Mouse (Mus musculus) B cell, adult 2 months (primary cell): ENCODE measurements around the gene Rap2c.
A peak's percentile ranks its signal among the peaks of the same experiment; 100 is the strongest.

Experiments
- DNase-seq, 2 experiments: peaks; one replicate each; pipeline ENCODE4 v3.0.0; 2022

The Rap2c gene

DNA sequence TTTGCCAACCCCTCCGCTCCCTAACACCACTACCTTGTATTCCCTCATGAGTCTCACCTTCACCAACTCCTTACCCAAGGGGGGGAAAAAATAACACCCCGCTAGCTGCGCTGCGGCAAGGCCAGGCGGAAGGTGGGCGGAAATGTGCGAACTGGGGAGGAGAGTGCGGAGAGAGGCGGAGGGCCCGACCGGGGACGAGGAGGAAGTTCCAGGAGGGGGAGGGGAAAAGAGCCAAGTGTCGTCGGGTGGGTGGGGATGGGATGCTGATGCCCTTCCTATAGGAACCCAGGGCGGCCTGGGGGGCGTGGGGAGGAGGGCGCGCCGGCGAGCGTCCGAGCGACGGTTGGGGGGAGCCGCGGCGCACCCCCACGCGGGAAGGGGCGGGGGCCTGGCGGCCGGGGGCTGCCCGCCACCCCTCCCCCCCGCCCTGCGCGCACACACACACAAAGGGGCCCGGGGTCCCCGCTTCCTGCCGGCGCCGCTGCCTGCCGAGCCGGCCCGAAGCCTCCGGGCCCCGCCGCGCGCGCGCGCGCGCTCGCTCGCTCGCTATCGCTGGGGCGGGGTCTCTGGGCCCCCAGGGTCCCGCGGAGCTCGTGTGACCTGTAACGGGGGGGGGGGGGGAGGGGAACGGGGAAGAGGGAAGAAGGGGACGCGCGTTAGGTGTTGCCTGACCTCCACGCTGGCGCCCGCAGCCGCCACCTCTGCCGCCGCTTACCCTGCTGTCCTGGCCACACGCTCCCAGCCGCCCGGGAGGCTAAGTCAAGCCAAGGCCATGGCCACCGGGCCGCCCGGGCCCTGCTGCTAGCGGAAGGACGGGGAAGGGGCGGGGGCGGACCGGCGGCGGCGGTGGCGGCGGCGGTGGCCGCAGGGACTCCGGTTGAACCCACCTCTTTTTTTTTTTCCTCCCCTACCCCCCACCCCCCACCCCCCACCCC is at the start of gene Rap2c:
Gene Rap2c, minus strand, starts transcription at position 168 of the 935 bp plus-strand sequence.
- peak; percentile 73 for DNase-seq

DNA sequence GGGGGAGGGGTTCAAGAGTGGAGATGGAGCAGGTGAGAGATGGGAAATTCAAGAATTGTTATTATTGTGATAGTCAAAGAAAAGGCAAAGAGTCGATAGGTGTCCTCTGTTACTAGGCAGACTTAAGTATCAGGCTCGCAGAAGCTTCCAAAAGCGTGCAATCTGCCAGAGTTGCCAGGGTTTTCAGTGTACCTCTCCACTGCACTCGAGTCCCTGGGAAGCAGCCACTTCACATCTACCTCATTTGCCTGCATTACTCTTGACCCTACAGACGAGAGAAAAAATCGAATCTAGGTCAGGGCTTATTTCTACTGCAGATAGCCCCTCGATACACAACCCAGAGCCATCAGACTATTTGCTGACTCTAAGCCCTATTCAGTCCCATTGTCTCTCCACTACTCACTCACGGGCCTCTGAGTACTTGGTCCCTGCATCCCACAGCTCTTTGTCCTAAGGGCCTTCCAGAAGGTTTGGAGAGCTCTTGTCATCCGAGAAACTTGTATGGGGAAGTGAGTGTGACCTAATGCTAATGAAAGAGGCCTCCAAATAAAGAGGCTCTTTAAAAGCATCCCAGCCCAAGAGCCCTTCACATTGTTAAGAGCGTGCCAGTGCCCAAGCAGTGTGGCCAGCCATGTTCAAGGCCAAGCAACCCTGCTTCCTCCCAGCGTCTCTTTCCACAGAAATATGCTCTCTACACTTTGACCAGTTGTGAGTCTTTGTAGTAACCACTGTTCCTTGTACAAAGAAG is 48.9 kb upstream of the Rap2c start:
- no peak for DNase-seq

DNA sequence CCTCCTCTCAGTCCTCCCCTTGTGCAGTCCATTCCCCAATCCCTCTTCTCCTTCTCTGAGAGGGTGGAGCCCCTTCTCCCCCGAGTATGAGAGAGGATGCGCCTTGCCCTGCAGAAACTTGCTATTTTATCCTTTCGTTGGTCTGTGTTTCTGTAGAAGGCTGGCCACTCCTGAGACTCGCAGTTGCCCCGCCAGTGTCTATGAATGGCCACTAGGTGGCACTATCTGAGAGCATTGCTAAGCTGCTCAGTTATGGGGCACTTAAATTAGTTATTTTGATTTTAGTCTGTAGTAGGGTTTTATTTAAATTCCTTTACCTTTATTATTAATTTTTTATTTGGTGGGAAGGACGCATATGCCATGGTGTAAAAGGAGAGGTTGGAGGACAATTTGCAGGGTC is 48.0 kb upstream of the Rap2c start:
- peak; percentile 54 to 59 for DNase-seq

DNA sequence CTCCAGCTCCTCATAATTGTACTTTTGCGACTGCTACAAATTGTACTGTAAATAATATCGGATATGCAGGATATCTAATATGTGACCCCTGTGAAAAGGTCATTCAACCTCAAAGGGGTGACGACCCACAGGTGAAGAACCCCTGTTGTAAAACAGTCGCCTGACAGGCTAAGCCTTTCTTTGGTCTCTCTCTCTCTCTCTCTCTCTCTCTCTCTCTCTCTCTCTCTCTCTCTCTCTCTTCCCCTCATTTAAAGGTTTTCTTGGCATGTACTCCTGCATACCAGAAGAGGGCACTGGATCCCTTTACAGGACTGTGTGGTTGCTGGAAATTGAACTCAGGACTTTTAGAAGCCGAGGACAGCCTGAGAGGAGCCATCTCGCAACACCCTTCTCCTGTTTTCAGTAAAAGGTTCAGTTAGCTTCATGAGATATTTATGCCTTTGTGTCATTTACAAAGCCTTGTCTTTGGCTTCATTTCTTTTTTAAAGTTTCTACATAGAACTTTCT is 47.4 kb upstream of the Rap2c start:
- DNase-seq = no peak

DNA sequence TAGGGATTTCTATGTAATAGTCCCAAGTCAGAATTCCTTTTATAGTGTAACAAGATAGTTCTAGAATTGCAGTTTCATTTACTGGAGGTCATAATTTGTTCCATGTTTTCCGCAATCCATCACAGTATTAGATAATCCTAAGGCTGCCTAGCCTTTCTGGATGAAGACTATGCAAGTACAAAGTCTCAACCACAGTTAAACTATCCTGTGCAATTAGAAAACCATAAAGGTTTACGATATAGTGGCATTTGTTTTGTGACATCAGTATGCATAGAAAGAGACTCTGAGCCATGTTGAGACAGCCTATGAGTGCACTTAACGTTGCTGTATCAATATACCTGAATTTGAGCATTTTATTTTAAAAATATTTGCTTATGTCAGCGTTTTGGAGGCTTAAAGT is 42.4 kb upstream of the Rap2c start:
- no peak for DNase-seq

GRCm38 (mm10) chrX:51058741-51059140 is 40.9 kb upstream of the Rap2c start:
- no peak for DNase-seq

- DNase-seq = no peak
These were observed 40.5 kb upstream of the Rap2c start for GRCm38 (mm10) chrX:51058317-51058716.

DNA sequence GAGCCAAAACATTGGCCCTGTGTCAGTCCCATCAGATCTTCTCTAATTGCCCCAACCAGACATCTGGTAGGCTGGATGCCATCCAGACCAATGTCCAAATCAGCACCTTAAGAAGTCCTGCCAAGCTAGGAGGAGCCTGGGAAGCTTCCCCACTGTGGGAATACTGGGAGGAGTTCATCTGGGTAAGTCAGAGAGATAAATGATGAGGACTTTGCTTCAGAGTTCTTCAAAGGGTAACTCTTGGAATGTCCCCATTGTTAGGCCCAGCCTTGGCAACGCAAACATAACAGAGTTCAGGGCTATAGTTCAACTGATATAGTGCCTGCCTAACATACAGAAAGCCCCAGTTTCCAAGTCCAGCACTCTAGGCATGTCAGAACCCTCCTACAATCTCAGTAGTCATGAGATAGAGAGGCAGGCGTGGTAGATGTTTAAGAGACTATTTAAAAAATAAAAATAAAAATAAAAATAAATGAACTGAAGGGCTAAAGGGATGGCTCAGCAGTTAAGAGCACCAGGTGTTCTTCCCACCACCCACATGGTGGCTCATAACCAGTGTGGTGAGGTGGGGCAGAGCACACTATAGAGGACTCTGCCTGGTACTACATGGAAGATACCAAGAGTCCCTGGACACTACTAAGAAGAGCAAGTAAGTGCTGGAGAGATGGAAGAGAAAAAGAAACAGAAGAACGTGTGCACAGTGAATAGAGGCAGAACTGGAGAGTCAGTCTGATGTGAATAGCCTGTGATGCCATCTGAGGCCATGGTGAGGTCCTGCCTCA is 34.1 kb upstream of the Rap2c start:
- no peak for DNase-seq

DNA sequence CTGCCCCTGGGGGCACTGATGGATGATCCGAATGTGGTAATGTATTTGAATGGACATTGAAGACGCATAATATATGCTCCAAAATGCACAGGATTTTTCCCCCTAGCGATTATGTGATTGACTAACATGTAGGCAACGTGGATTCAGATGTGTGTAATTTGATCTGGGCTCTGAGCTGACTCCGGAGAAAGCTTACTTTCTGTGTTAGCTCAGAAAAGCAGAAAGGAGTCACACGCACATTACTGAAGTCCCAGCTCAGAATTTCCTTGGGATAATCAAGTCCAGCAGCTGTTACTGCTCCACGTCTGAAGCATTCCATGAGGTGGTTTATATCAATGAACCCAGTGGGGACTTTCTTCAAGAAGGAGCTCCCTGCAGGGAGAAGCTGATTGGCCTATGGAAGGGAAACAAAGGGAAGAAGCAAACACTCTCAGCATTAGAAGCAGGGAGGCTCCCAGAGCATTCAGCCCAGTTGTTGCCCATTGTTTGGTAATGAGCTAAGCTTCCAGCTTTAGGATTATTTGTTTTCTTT is 17.9 kb upstream of the Rap2c start:
- no peak for DNase-seq

DNA sequence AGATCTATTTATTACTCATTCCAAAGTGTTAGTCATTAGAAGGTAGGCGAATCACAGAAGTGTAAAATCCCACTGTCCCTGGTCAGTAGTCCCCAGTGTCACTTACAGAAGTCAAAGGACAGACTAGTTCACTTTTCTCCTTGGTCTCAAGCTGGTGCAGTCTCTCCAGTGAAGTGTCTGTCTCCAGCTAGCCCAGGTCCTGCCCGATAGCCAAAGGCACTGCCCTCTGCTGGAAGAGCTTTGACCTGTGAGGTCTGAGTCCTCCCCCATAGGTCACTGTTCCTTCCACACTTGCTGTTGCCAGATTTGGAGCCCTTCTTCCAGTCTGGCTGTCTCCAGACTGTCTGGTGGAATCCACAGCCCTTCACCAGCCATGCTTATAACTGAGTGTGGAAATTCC is 2.1 kb upstream of the Rap2c start:
- DNase-seq = peak; percentile 36 to 38

DNA sequence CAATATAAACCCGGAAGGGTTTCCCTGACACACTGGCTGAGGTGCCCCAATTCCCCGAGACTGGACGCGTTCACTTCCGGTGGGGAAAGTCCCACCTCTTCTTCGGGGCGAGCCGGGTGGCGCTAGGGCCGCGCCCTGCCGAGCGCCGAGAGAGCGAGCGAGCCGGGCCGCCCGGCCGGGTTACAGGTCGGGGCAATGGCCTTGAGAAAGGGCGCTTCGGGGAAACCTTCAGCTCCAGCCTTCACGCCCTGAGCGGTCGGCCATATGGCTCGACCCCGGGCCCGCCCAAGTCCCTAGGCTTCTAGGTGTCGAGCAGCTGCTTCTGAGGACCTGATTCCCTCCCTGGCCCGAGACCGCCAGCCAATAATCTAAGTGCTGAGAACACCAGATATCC is 965 bp upstream of the Rap2c start:
- peak; percentile 78 to 79 for DNase-seq

DNA sequence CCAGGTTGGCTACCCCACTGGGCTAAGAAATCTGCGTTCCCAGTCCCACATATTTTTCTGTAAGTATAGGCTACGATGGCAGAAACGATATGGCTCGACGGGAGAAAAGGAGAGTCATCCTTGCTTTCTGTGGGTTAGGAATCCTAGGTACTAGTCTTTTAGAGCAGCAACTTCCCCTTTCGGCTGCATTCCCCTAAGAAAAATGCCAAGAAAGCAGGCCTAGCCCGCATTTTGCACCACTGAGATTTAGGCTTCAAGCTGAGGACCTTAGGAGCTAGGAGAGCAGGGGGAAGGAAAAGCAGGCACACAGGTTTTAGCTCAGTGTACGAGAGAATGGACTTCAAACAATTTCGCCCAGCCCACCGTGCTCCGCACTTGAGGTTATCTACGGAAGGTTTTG is 892 bp downstream of the Rap2c start:
- peak; percentile 7 to 11 for DNase-seq

GRCm38 (mm10) chrX:51012280-51012679 is 5.5 kb downstream of the Rap2c start:
- no peak for DNase-seq

- no peak for DNase-seq
These were observed 7.5 kb downstream of the Rap2c start for GRCm38 (mm10) chrX:51010323-51010722.

DNA sequence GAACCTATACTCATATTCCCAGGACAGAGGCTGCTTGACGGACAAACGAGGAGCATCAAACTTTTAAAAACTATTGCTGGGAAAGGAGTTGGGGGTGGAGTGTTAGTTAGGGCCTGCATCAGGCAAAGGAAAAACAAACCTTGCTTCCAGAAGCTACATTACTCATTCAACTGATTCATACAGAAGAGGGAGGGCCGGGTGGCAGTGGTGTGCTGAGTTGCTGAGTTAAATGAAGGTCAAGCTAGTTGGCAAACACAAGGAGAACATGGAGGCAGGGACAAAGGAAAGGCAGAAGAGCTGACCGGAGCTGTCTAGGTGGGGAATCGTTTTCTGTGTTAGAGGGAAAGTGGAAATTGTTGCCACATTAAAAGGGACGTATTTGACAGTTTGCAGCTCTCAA is 17.0 kb downstream of the Rap2c start:
- DNase-seq = no peak

DNA sequence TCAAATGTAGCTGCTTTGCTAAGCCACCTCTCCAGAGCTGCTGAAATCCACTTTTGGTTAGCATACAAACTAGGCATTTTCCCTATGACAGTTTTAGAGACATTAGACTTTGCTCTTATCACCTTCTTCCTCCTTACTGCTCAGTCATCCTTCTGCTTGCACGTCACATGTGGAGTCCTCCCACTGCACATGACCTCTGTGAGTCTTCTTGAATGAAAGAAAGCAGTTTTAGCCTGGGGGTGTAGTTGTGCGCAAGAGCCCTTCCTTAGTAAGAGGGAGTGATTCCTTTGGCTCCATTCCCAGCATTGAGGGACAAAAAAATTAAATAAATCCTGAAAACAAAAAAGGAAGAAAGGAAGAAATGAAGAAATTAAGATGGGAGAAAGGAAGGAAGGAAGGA is 22.5 kb downstream of the Rap2c start:
- no peak for DNase-seq

DNA sequence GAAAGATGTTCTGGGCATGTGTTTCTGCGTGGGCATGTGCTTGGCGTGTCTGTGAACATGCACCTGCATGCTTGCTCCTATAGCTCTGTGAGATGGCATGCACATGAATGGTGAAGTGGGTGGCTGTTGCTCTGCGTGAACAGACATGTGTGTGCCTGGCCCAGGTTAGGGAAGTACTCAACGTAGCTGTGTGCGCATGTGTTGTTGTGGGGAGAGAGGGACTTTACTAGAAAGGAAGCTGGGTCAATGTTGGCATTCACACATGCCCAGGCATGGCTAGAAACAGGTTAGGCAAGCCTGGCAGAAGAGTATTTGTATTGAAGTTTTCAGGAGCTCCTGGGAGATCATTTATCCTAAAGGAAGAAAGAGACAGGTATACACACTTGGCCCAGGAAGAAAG is 26.5 kb downstream of the Rap2c start:
- DNase-seq = no peak

DNA sequence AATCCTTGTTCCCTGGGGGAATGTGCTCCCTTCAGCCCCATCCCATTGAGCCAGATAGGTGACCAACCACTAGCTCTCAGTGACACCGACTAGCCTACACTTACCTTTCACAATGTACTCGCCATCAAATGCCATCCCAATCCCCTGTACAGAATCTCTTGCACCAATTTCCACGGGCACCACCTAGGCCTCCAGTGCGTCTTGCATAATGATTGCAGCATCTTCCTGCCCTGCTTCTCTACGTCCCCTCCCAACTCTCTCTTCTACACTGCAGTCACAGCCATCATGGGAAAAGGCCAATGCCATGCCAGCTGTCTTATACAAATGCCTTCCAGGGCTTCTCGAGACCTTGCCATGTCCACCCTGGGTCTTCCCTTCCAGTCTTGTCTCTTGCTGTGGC is 27.9 kb downstream of the Rap2c start:
- no peak for DNase-seq

GRCm38 (mm10) chrX:50988581-50988980 is 29.2 kb downstream of the Rap2c start:
- no peak for DNase-seq

- DNase-seq = no peak
These were observed 39.4 kb downstream of the Rap2c start for GRCm38 (mm10) chrX:50978428-50978827.

DNA sequence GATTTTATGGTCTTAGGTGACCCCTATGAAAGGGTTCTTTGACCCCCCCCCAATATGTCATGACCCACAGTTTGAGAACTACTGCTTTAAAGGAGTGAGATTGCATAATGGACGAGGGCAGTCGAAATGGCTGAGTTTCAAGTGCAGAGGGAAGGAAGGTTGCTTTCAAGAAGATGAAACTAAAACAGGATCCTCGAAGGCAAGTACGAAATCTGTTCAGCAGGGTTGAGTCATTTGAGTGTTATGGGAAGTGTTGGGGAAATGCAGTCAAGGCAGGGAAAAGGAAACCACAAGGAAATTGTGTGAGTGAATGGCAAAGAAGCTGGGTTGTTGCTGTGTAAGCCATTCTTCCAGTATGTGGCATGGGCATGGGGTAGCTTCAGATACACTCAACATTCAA is 45.7 kb downstream of the Rap2c start:
- DNase-seq = no peak

- no peak for DNase-seq
These were observed 47.9 kb downstream of the Rap2c start for GRCm38 (mm10) chrX:50969907-50970306.
